Mouse (Mus musculus) liver, embryonic 14 days (tissue): ENCODE data around the gene Olfr128. TPM values are rescaled to one million over a fixed set of nuclear protein-coding genes. Genes with fewer than 3 reads are reported as not detected.

Experiments used
- polyA plus RNA-seq: library from polyadenylated mRNA; depleted of rRNA; stranded (reverse); fragments of >200 nt; gene quantifications from 2 replicates; pipeline ENCODE4 v1.2.3, GENCODE M21; 2012; rRNA removed

The Olfr128 gene
- not detected in 2 replicates for polyA plus RNA-seq

GRCm38 (mm10) chr17:37920248-37920647 is at the start of gene Olfr128:
TSS of gene Olfr128 (plus strand) at chr17:37920548.

DNA sequence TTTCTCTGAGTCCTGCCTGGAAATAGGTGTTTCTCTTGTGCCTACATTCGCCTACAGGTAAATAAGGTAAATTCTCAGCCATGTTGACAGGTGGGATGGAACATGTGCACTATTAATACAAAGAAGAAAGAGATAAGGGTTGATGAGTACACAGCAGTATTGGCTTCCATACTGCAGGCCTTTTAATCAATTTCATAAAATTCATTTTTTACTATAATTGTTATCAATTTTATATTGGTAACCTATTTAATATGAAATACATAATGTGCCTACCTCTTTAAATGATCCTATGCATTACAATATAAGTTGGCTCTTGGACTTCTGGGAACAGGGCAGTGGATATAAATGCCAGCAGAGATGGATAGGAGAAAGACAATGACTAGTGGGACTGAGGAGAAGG is 20.2 kb upstream of the Olfr128 start, which contains the start of gene Olfr127:
TSS of gene Olfr127 (plus strand) at position 301 of the 400 bp plus-strand sequence.

DNA sequence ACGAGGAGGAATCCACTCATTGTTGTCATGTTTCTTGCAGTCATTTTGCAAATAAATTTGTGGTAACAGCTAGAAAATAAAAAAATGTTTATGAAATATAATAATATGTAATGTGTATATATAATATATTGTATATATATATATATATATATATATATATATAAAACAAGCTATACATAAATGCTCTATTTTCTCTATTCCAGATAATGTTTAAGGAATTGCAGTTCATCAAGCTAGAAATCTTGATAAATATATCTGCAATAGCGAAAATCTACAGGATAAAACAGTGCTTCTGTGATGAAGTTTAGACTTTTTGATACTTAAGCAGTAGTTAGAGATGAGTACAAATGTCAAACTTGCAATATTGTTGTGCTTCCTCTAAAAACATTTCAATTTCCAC is 32.6 kb downstream of the Olfr128 start, which contains the start of gene Olfr761:
TSS of gene Olfr761 (minus strand) at position 101 of the 400 bp plus-strand sequence.

Other genes with a start within 250 kb of the Olfr128 start
- not detected in 2 replicates for gene Olfr119, start 224.0 kb upstream of the Olfr128 start, polyA plus RNA-seq
- gene Olfr120, start 198.7 kb upstream of the Olfr128 start, polyA plus RNA-seq: not detected in 2 replicates
- not detected in 2 replicates for gene Olfr121, start 171.7 kb upstream of the Olfr128 start, polyA plus RNA-seq
- gene Olfr122, start 151.9 kb upstream of the Olfr128 start, polyA plus RNA-seq: not detected in 2 replicates
- gene Olfr123, start 127.0 kb upstream of the Olfr128 start, polyA plus RNA-seq: not detected in 2 replicates
- gene Olfr124, start 120.7 kb upstream of the Olfr128 start, polyA plus RNA-seq: not detected in 2 replicates
- not detected in 2 replicates for gene Olfr125, start 87.6 kb upstream of the Olfr128 start, polyA plus RNA-seq
- gene Olfr126, start 73.1 kb upstream of the Olfr128 start, polyA plus RNA-seq: not detected in 2 replicates
- not detected in 2 replicates for gene Olfr127, start 20.1 kb upstream of the Olfr128 start, polyA plus RNA-seq
- gene Olfr761, start 32.5 kb downstream of the Olfr128 start, polyA plus RNA-seq: not detected in 2 replicates
- not detected in 2 replicates for gene Olfr129, start 139.5 kb downstream of the Olfr128 start, polyA plus RNA-seq
- gene Olfr130, start 143.4 kb downstream of the Olfr128 start, polyA plus RNA-seq: not detected in 2 replicates
- gene Olfr131, start 168.1 kb downstream of the Olfr128 start, polyA plus RNA-seq: not detected in 2 replicates
- not detected in 2 replicates for gene Olfr132, start 214.0 kb downstream of the Olfr128 start, polyA plus RNA-seq
- not detected in 2 replicates for gene Olfr133, start 224.7 kb downstream of the Olfr128 start, polyA plus RNA-seq